Mouse (Mus musculus): ENCODE measurements around the gene Phactr2.

- TF ChIP-seq CTCF (IDR thresholded peaks at IDR 0.05) (no peak), EP300 (IDR thresholded peaks at IDR 0.05) (no peak)
These were observed 140.4 kb downstream of the Phactr2 start for GRCm38 (mm10) chr10:13333781-13334180.

Data from lung, postnatal 0 days (tissue).